13 mouse cellular contexts compared by ENCODE assay signal in the genomic region with DNA sequence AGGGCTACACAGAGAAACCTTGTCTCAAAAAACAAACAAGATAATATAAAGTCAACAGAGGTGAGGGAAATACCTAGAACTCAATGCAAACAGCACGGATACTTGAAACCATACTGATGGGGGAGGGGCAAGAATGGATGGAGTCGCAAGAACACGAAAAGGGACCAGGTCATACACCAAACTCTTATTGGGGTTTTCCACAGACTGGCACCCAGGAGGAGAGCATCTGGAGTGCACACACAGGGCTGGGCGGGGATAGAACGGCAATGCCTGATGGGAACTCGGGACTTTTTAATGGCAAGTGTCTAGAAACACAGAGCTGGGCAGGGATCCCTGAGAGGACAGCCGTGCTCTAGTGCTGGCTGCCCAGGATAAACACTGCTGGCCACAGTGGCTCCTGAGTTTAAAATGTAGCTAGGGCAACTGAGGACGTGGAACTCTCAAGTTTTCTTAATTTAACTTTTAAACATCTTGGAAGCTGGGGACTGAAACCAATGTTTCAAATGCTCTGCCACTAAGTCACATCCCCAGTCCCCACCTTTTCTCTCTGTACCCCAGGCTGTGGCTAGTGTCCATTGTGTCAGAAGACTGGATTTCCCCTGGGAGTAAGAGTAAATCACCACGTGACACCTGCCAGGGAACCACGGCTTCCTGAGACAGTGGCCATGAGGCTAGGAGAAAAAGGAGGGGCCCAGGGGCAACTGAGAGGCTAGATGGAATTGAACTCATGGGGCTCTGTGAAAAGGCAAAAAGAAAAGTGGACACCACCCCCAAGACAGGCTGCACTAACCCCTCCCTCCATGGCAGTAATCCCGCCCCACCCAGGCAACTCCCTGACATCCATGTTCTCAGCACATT.
A peak's percentile ranks its signal among the peaks of the same experiment; 100 is the strongest.
DNase-seq lines count a peak whose midpoint lies in the region; ATAC-seq lines count a peak whose summit lies in the region.
"Had no signal": no experiment of that assay in that cellular context is flagged by ENCODE, and none has a peak within 500 bp of the region (broad histone marks: within the 10 kb centered on the region; RNA-seq: fewer than 3 reads in every experiment).

No protein-coding gene starts in this region.

- H3K36me3 ChIP-seq in forebrain, embryonic 10.5 days (replicated peaks): peaks cover 63% of the 10 kb centered on the region
- H3K36me3 ChIP-seq in forebrain, embryonic 11.5 days (ENCODE audit: control insufficient read depth, insufficient read depth, low read length): no peaks in the 10 kb centered on the region
- peaks cover 55% of the 10 kb centered on the region for H3K36me3 ChIP-seq in hindbrain, embryonic 10.5 days
- H3K36me3 ChIP-seq in hindbrain, embryonic 11.5 days (ENCODE audit: control insufficient read depth, insufficient read depth, low read length): no peaks in the 10 kb centered on the region
- H3K36me3 ChIP-seq in lung, embryonic 15.5 days: peaks cover 22% of the 10 kb centered on the region; the same call in 1 of the 2 replicates
- H3K36me3 ChIP-seq in limb, embryonic 10.5 days: peaks cover 70% of the 10 kb centered on the region

- peaks cover 3% of the 10 kb centered on the region; the same call in 1 of the 2 replicates for H3K9me3 ChIP-seq in forebrain, embryonic 10.5 days
- no peaks in the 10 kb centered on the region for H3K9me3 ChIP-seq in forebrain, embryonic 11.5 days (ENCODE audit: control insufficient read depth, low read length)
- no peaks in the 10 kb centered on the region for H3K9me3 ChIP-seq in hindbrain, embryonic 10.5 days
- H3K9me3 ChIP-seq in hindbrain, embryonic 11.5 days (ENCODE audit: control insufficient read depth, low read length): no peaks in the 10 kb centered on the region
- no peaks in the 10 kb centered on the region for H3K9me3 ChIP-seq in lung, embryonic 15.5 days
- no peaks in the 10 kb centered on the region for H3K9me3 ChIP-seq in limb, embryonic 10.5 days (replicated peaks)
- H3K9me3 ChIP-seq: embryonic facial prominence, embryonic 12.5 days had no signal

- H3K4me3 ChIP-seq in forebrain, embryonic 10.5 days: no peak overlapping the region
- no peak overlapping the region for H3K4me3 ChIP-seq in forebrain, embryonic 11.5 days (ENCODE audit: low read depth, low read length)
- H3K4me3 ChIP-seq in hindbrain, embryonic 10.5 days: no peak overlapping the region
- H3K4me3 ChIP-seq in hindbrain, embryonic 11.5 days (ENCODE audit: low read depth, low read length): no peak overlapping the region
- no peak overlapping the region for H3K4me3 ChIP-seq in lung, embryonic 15.5 days
- H3K4me3 ChIP-seq in limb, embryonic 10.5 days: no peak overlapping the region
- H3K4me3 ChIP-seq: embryonic facial prominence, embryonic 12.5 days had no signal

- WGBS in forebrain, embryonic 10.5 days: 80% methylated on average over 11 of the region's 11 CpGs
- WGBS in forebrain, embryonic 11.5 days: 79% methylated on average over 11 of the region's 11 CpGs
- 70% methylated on average over 11 of the region's 11 CpGs for WGBS in hindbrain, embryonic 10.5 days
- WGBS in hindbrain, embryonic 11.5 days: 69% methylated on average over 11 of the region's 11 CpGs
- whole genome bisulfite sequencing in lung, embryonic 15.5 days: 49% methylated on average over 11 of the region's 11 CpGs
- WGBS in limb, embryonic 10.5 days: 78% methylated on average over 11 of the region's 11 CpGs

- H3K4me1 ChIP-seq in forebrain, embryonic 10.5 days: peaks cover 95% of the 10 kb centered on the region
- peaks cover 41% of the 10 kb centered on the region for H3K4me1 ChIP-seq in forebrain, embryonic 11.5 days (replicated peaks; ENCODE audit: control insufficient read depth, insufficient read depth, low read length)
- peaks cover 94% of the 10 kb centered on the region for H3K4me1 ChIP-seq in hindbrain, embryonic 10.5 days (replicated peaks)
- H3K4me1 ChIP-seq in hindbrain, embryonic 11.5 days (replicated peaks; ENCODE audit: control insufficient read depth, insufficient read depth, low read length): peaks cover 33% of the 10 kb centered on the region
- H3K4me1 ChIP-seq in lung, embryonic 15.5 days: peaks cover 87% of the 10 kb centered on the region
- H3K4me1 ChIP-seq in limb, embryonic 10.5 days: peaks cover 91% of the 10 kb centered on the region

- H3K9ac ChIP-seq in forebrain, embryonic 11.5 days (ENCODE audit: low read length): no peak overlapping the region
- H3K9ac ChIP-seq in hindbrain, embryonic 11.5 days (ENCODE audit: low read depth, low read length): no peak overlapping the region
- no peak overlapping the region for H3K9ac ChIP-seq in lung, embryonic 15.5 days
- H3K9ac ChIP-seq: embryonic facial prominence, embryonic 12.5 days had no signal

- H3K27me3 ChIP-seq in forebrain, embryonic 10.5 days (ENCODE audit: poor library complexity, severe bottlenecking): no peaks in the 10 kb centered on the region
- no peaks in the 10 kb centered on the region for H3K27me3 ChIP-seq in forebrain, embryonic 11.5 days (ENCODE audit: control insufficient read depth, insufficient read depth, low read length)
- no peaks in the 10 kb centered on the region for H3K27me3 ChIP-seq in hindbrain, embryonic 10.5 days (ENCODE audit: insufficient read depth, poor library complexity, severe bottlenecking)
- no peaks in the 10 kb centered on the region for H3K27me3 ChIP-seq in hindbrain, embryonic 11.5 days (ENCODE audit: control insufficient read depth, insufficient read depth, low read length)
- no peaks in the 10 kb centered on the region for H3K27me3 ChIP-seq in lung, embryonic 15.5 days
- H3K27me3 ChIP-seq in limb, embryonic 10.5 days (ENCODE audit: low read depth, poor library complexity, severe bottlenecking): no peaks in the 10 kb centered on the region
- H3K27me3 ChIP-seq: embryonic facial prominence, embryonic 12.5 days had no signal

- no peak for DNase-seq in forebrain, embryonic 10.5 days (ENCODE audit: extremely low spot score, low spot score)
- DNase-seq in forebrain, embryonic 11.5 days (ENCODE audit: low spot score): no peak
- no peak for DNase-seq in hindbrain, embryonic 10.5 days (ENCODE audit: low spot score)
- no peak for DNase-seq in hindbrain, embryonic 11.5 days (ENCODE audit: low spot score)
- no peak for DNase-seq in lung, postnatal 14 days
- DNase-seq in limb, embryonic 10.5 days (ENCODE audit: low spot score): no peak
- DNase-seq: cerebellum, adult 9-10 months; heart, adult 18-20 months; left cerebral cortex, postnatal 4 days had no signal

- peak overlapping the region; percentile 69 for H3K27ac ChIP-seq in forebrain, embryonic 10.5 days
- H3K27ac ChIP-seq in forebrain, embryonic 11.5 days (ENCODE audit: low read depth, low read length): no peak overlapping the region
- peak overlapping the region; percentile 54 for H3K27ac ChIP-seq in hindbrain, embryonic 10.5 days
- no peak overlapping the region for H3K27ac ChIP-seq in hindbrain, embryonic 11.5 days (ENCODE audit: low read depth, low read length)
- H3K27ac ChIP-seq in lung, embryonic 15.5 days: peak overlapping the region; percentile 38
- peak overlapping the region; percentile 37; the same call in 1 of the 2 replicates for H3K27ac ChIP-seq in limb, embryonic 10.5 days
- H3K27ac ChIP-seq: embryonic facial prominence, embryonic 12.5 days; macrophage had no signal

- H3K4me2 ChIP-seq in forebrain, embryonic 11.5 days (ENCODE audit: low read depth, low read length, severe bottlenecking): no peak overlapping the region
- no peak overlapping the region for H3K4me2 ChIP-seq in hindbrain, embryonic 11.5 days (replicated peaks; ENCODE audit: low read depth, low read length)
- H3K4me2 ChIP-seq in lung, embryonic 15.5 days: no peak overlapping the region
- H3K4me2 ChIP-seq: embryonic facial prominence, embryonic 12.5 days had no signal

- no peak for ATAC-seq in forebrain, embryonic 11.5 days (replicated peaks; ENCODE audit: low FRiP score)
- ATAC-seq in hindbrain, embryonic 11.5 days (ENCODE audit: low FRiP score): no peak
- no peak for ATAC-seq in lung, embryonic 15.5 days (ENCODE audit: borderline replicate concordance, extremely low read depth, low FRiP score, low TSS enrichment)
- no peak for ATAC-seq in megakaryocyte, adult 5-6 weeks (ENCODE audit: poor library complexity, severe bottlenecking)

Comparison
In these comparisons a context has a peak if more than half of its experiments do, and no peak if none do; other contexts are left out.
1. H3K27ac ChIP-seq: peak in forebrain, embryonic 10.5 days (single experiment), hindbrain, embryonic 10.5 days (single experiment), lung, embryonic 15.5 days (single experiment) and limb, embryonic 10.5 days (single experiment); none in forebrain, embryonic 11.5 days (single experiment) and hindbrain, embryonic 11.5 days (single experiment).